Mouse (Mus musculus): ENCODE measurements around the gene Bcor. TPM values are rescaled to one million over a fixed set of nuclear protein-coding genes. Genes with fewer than 3 reads are reported as not detected.

Gene Bcor
- polyA plus RNA-seq, 1 experiment from 2014 or later, result 20.6 TPM

DNA sequence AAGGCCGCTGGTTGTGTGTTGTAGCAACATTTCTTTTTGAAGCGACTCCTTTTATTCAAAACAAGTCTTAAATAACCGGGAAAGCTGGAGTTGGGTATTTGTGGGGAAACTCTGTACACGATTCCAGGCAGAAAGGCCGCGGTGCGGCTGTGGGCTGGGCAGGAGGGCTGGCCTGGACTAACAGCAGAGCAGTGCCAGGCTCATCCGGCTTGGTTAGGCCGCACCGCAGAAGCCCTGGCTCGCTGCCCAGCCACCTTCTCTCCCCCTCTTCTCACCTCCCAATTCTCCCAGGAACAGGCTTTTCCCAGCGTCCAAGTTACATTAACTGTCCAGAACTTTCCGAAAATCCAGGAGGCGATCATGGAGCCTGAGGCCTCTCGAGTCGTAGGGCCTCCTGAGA is 77.4 kb downstream of the Bcor start:
- no peak for ATAC-seq (ENCODE audit: insufficient number of reproducible peaks, insufficient read depth, low FRiP score, low read depth)
- Histone ChIP-seq H3K9ac (replicated peaks; ENCODE audit: low read depth, low read length) (no peak overlapping the region), H3K4me2 (replicated peaks; ENCODE audit: low read depth, low read length) (no peak overlapping the region), H3K27ac (ENCODE audit: low read length) (no peak overlapping the region), H3K27me3 (ENCODE audit: control insufficient read depth, insufficient read depth, low read length) (0 out of 2 replicates have a peak, but pooled peaks cover 9% of the 10 kb centered on the region), H3K36me3 (ENCODE audit: control insufficient read depth, insufficient read depth, low read length) (no peaks in the 10 kb centered on the region), H3K9me3 (ENCODE audit: control insufficient read depth, low read depth, low read length) (no peaks in the 10 kb centered on the region), H3K4me1 (ENCODE audit: control insufficient read depth, insufficient read depth, low read length) (no peaks in the 10 kb centered on the region), H3K4me3 (ENCODE audit: low read depth, low read length) (no peak overlapping the region)
- 20% methylated on average over 16 of the region's 16 CpGs for WGBS

DNA sequence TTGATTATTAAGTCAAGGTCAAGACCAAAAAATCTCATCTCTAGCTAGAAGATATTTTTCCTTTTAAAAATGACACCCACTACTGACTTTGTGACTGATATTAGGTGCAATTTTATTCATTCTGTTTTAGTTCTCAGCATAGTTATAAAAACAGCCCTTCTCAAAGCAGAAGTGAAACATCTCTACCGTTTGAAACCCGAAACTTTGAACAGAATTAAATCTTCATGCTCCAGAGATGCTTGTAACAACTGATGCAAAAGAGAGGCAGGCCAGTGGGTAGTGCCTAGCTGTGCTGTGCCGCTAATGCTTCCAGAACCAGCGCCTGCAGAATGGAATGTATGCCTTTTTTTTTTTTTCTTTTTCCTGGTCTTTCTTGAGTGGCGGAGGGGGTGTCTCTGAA is 78.0 kb downstream of the Bcor start:
- Histone ChIP-seq H3K4me3 (ENCODE audit: low read depth, low read length) (no peak overlapping the region), H3K9ac (replicated peaks; ENCODE audit: low read depth, low read length) (no peak overlapping the region), H3K9me3 (ENCODE audit: control insufficient read depth, low read depth, low read length) (no peaks in the 10 kb centered on the region), H3K36me3 (ENCODE audit: control insufficient read depth, insufficient read depth, low read length) (no peaks in the 10 kb centered on the region), H3K27me3 (ENCODE audit: control insufficient read depth, insufficient read depth, low read length) (0 out of 2 replicates have a peak, but pooled peaks cover 13% of the 10 kb centered on the region), H3K4me2 (replicated peaks; ENCODE audit: low read depth, low read length) (no peak overlapping the region), H3K4me1 (ENCODE audit: control insufficient read depth, insufficient read depth, low read length) (no peaks in the 10 kb centered on the region), H3K27ac (ENCODE audit: low read length) (no peak overlapping the region)
- no peak for ATAC-seq (ENCODE audit: insufficient number of reproducible peaks, insufficient read depth, low FRiP score, low read depth)
- WGBS, result 37% methylated on average over 5 of the region's 5 CpGs

DNA sequence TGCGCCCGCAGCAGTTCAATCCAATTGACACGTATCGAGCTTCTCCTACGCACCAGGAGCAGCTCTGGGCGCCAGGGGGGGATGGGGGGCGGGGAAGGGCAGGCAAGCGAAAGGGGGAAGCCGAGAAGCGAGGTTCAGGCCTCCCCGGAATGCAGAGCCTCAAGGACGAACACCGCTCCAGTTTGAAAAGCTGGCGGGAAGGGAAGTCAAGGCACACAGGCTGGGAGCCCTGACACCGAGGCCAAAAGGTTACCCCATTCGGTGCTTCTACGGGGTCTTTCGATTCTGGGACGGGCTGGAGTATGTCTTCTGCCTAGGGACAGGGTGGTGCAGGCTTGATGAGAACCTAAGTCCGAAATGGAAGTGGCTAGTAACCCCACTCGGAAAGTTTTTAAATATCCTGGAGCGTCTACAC is 78.4 kb downstream of the Bcor start:
- Histone ChIP-seq H3K27me3 (ENCODE audit: control insufficient read depth, insufficient read depth, low read length) (0 out of 2 replicates have a peak, but pooled peaks cover 11% of the 10 kb centered on the region), H3K4me3 (ENCODE audit: low read depth, low read length) (no peak overlapping the region)
- 16% methylated on average over 22 of the region's 22 CpGs for WGBS

DNA sequence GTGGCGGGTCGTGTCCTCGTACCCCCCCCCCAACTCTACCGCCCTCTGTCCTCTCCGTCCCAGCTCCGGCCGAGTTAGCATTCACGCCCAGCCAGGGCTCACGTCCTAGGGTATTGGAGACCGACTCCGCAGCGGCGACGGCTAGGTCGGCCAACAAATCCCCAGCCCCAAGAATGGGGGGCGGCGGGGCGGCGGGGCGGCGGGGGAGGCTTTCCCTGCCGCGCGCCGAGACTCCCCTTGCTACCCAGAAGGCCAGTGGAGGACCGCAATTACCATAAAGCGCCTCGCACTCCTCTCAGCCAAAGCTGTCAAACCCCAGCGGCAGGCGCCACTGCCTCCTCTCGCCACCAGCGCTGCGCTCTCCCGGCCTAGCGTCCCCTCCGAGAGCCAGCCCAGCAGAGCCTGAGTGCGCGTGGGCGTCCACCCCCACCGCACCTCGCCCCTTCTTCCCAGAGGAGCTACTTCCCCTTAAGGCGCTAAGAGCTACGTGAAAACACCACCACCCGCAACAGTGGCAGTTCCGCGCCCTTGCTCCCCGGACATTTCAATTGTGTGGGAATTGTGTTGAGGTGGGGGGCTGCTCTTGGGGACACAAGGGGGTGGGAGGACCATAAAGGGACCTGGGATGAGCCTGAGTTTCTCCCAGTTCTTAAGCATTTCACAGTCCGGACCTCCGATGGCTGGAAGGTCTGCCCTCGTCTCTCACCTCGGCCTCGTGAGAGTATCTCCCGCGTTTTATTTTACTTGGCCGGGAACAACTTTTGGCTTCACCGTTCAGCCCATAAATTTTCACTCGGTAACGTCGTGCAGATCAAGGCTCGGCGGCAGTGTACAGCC is 79.0 kb downstream of the Bcor start:
- Histone ChIP-seq H3K27ac (ENCODE audit: low read length) (peak overlapping the region; percentile 63; the same call in 1 of the 2 replicates), H3K27me3 (ENCODE audit: control insufficient read depth, insufficient read depth, low read length) (0 out of 2 replicates have a peak, but pooled peaks cover 9% of the 10 kb centered on the region), H3K9ac (replicated peaks; ENCODE audit: low read depth, low read length) (peak overlapping the region; percentile 36; the same call in 1 of the 2 replicates), H3K9me3 (ENCODE audit: control insufficient read depth, low read depth, low read length) (no peaks in the 10 kb centered on the region), H3K4me1 (ENCODE audit: control insufficient read depth, insufficient read depth, low read length) (no peaks in the 10 kb centered on the region; the same call in 1 of the 2 replicates), H3K4me2 (replicated peaks; ENCODE audit: low read depth, low read length) (peak overlapping the region; percentile 80), H3K36me3 (ENCODE audit: control insufficient read depth, insufficient read depth, low read length) (no peaks in the 10 kb centered on the region), H3K4me3 (ENCODE audit: low read depth, low read length) (peak overlapping the region; percentile 57)
- ATAC-seq (ENCODE audit: insufficient number of reproducible peaks, insufficient read depth, low FRiP score, low read depth), result peak; percentile 4; the same call in 1 of the 2 replicates
- WGBS, result 4% methylated on average over 56 of the region's 61 CpGs

More for the DNA sequence above, 78.4 kb downstream of the Bcor start:
- H3K9ac ChIP-seq (replicated peaks; ENCODE audit: low read depth, low read length), result no peak overlapping the region
- no peak for ATAC-seq (ENCODE audit: insufficient number of reproducible peaks, insufficient read depth, low FRiP score, low read depth)
- H3K36me3 ChIP-seq (ENCODE audit: control insufficient read depth, insufficient read depth, low read length), result no peaks in the 10 kb centered on the region
- H3K4me1 ChIP-seq (ENCODE audit: control insufficient read depth, insufficient read depth, low read length), result no peaks in the 10 kb centered on the region; the same call in 1 of the 2 replicates
- H3K9me3 ChIP-seq (ENCODE audit: control insufficient read depth, low read depth, low read length), result no peaks in the 10 kb centered on the region
- H3K27ac ChIP-seq (ENCODE audit: low read length), result no peak overlapping the region
- peak overlapping the region; percentile 80 for H3K4me2 ChIP-seq (replicated peaks; ENCODE audit: low read depth, low read length)

DNA sequence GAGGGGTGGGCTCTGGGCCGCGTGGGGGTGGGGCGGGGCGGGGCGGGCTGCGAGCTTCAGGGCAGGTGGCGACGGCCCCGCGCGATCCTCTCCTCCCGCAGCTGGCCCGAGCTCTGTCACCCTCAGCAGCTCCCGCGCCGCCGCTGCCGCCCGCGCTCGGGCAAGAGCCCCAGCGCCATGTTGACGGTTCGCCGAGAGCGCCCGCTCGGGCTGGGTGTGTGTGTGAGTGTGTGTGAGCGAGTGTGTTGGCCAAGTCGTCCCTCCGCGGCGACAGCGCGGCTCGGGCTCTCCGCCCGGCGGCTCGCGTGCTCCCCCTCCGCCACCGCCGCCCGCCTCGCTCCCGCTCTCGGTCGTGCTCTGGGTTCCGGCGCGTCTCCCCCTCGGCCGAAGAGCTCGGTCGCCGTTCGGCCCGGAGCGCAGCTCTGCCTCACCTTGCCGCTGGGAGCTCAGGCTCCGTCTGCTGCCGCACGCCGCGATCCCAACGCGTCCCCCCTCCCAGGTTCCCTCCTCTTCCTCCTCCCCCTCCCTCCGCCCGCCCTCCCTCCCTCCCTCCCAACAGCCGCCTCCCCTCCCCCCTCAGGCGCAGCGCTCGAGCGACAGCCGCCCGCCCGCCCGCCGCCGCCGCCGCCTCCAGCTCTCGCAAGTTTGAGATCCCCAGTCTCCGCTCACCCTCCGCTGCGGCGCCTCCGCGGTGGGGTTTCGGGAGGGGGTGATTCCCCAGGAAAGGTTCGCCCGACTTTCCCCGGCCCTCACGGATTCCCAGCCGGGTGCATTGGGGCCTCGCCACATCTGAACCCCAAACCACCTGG is 79.9 kb downstream of the Bcor start:
- Histone ChIP-seq H3K4me3 (ENCODE audit: low read depth, low read length) (peak overlapping the region; percentile 57), H3K27me3 (ENCODE audit: control insufficient read depth, insufficient read depth, low read length) (0 out of 2 replicates have a peak, but pooled peaks cover 9% of the 10 kb centered on the region), H3K4me2 (replicated peaks; ENCODE audit: low read depth, low read length) (peak overlapping the region; percentile 80), H3K9me3 (ENCODE audit: control insufficient read depth, low read depth, low read length) (no peaks in the 10 kb centered on the region), H3K36me3 (ENCODE audit: control insufficient read depth, insufficient read depth, low read length) (no peaks in the 10 kb centered on the region), H3K27ac (ENCODE audit: low read length) (peak overlapping the region; percentile 83), H3K4me1 (ENCODE audit: control insufficient read depth, insufficient read depth, low read length) (no peaks in the 10 kb centered on the region; the same call in 1 of the 2 replicates), H3K9ac (replicated peaks; ENCODE audit: low read depth, low read length) (peak overlapping the region; percentile 65)
- peak; percentile 51 for ATAC-seq (ENCODE audit: insufficient number of reproducible peaks, insufficient read depth, low FRiP score, low read depth)
- 3% methylated on average over 56 of the region's 97 CpGs for WGBS

DNA sequence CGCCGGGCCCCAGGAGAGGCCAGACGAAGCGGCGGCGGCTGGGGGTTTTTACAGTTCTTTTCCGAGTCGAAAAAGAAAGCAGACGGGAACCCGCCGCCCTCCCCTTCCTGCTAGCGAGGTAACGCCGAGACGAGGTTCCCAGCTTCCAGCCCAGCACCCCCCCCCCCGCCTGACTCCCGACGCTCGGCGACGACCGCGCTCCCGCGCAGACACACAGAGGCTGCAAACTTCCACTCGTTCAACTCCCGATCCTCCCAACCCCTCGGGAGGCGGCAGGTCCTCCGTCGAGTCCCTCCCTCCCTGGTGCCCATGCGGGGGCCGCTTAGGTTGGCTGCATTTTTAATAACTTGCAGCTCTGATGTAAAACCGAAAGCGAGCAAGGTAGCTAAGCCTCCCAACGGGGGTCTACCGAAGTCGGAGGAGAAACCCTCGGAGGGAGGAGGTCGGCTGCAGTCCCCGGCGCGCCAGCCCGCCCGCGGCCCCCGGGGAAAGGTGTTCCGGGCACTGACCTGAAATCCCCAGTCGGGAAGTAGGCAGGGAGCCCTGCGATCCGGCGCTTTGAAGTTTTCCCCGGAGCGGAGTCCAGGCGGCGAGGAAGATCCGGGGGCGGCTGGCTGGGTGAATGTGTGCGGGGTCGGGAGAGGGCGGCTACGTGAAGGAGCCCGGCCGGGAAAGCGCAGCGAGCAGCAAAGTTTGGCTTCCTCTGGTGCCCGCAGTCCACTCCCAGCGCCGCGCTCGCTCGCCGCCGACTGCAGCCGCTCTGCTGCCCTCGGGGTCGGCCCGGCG is 80.7 kb downstream of the Bcor start:
- peak overlapping the region; percentile 57 for H3K4me3 ChIP-seq (ENCODE audit: low read depth, low read length)
- peak overlapping the region; percentile 83 for H3K27ac ChIP-seq (ENCODE audit: low read length)
- WGBS, result 5% methylated on average over 51 of the region's 79 CpGs
- peak; percentile 42; the same call in 1 of the 2 replicates for ATAC-seq (ENCODE audit: insufficient number of reproducible peaks, insufficient read depth, low FRiP score, low read depth)
- H3K9ac ChIP-seq (replicated peaks; ENCODE audit: low read depth, low read length), result peak overlapping the region; percentile 65
- no peaks in the 10 kb centered on the region for H3K9me3 ChIP-seq (ENCODE audit: control insufficient read depth, low read depth, low read length)
- H3K27me3 ChIP-seq (ENCODE audit: control insufficient read depth, insufficient read depth, low read length), result 0 out of 2 replicates have a peak, but pooled peaks cover 9% of the 10 kb centered on the region
- peak overlapping the region; percentile 80 for H3K4me2 ChIP-seq (replicated peaks; ENCODE audit: low read depth, low read length)
- no peaks in the 10 kb centered on the region; the same call in 1 of the 2 replicates for H3K4me1 ChIP-seq (ENCODE audit: control insufficient read depth, insufficient read depth, low read length)
- H3K36me3 ChIP-seq (ENCODE audit: control insufficient read depth, insufficient read depth, low read length), result no peaks in the 10 kb centered on the region

DNA sequence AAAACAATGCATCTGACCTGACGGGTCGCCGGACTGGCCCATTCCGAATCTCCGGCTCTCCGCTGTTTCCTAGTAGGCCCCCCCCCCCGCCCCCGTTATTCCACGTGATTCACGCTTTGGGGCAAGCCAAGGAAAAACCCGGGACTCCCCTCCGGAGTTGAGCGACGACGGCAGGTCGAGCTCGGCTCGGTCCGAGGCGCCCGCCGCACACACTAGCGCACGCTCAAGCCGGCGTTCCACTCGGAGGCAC is 81.2 kb downstream of the Bcor start:
- Histone ChIP-seq H3K36me3 (ENCODE audit: control insufficient read depth, insufficient read depth, low read length) (no peaks in the 10 kb centered on the region), H3K4me2 (replicated peaks; ENCODE audit: low read depth, low read length) (peak overlapping the region; percentile 80), H3K4me3 (ENCODE audit: low read depth, low read length) (peak overlapping the region; percentile 57), H3K27me3 (ENCODE audit: control insufficient read depth, insufficient read depth, low read length) (0 out of 2 replicates have a peak, but pooled peaks cover 9% of the 10 kb centered on the region), H3K9me3 (ENCODE audit: control insufficient read depth, low read depth, low read length) (no peaks in the 10 kb centered on the region), H3K4me1 (ENCODE audit: control insufficient read depth, insufficient read depth, low read length) (no peaks in the 10 kb centered on the region; the same call in 1 of the 2 replicates), H3K27ac (ENCODE audit: low read length) (peak overlapping the region; percentile 83; the same call in 1 of the 2 replicates), H3K9ac (replicated peaks; ENCODE audit: low read depth, low read length) (peak overlapping the region; percentile 65)
- no peak for ATAC-seq (ENCODE audit: insufficient number of reproducible peaks, insufficient read depth, low FRiP score, low read depth)
- 4% methylated on average over 24 of the region's 27 CpGs for WGBS
